15 mouse cellular contexts compared by ENCODE assay signal in the genomic region with DNA sequence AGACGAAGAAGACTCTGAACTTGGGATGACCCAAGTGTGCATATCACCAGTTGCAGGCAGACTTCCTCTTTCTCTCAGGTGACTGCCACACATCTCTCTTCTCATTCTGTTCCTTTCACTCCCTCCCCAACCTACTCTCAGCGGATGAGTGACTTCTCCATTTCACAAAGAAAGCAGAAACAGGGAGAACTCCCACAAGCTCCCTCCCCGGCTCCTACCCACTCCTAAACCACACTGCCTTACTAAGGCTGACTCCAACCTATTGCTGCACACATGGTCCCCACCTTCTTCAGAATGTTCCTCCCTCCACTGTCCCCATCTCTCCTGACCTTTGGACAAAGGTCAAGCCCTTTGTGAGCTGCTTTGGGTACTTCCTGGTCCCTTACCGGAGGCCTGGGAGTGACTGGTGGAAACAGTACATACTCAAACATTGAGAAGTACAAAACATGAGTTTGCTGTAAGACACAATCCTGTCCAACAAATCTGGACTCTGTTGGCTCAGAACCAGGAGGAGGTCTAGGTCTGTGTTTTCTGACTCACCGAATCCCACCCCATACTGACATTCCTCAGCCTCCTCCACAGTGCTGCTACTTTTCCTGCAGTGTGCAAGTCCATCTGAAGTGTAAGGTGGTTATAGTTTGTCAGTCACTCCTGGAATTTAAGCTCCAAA.
DNase-seq lines count a peak whose midpoint lies in the region; ATAC-seq lines count a peak whose summit lies in the region.
"Had no signal": no experiment of that assay in that cellular context is flagged by ENCODE, and none has a peak within 500 bp of the region (broad histone marks: within the 10 kb centered on the region; RNA-seq: fewer than 3 reads in every experiment).

No protein-coding gene starts in this region.

- H3K4me1 ChIP-seq in heart, embryonic 13.5 days: peaks cover 71% of the 10 kb centered on the region
- H3K4me1 ChIP-seq in heart, embryonic 10.5 days: peaks cover 16% of the 10 kb centered on the region
- H3K4me1 ChIP-seq in forebrain, embryonic 10.5 days: peaks cover 25% of the 10 kb centered on the region

- no peak for DNase-seq in heart, embryonic 10.5 days (ENCODE audit: low spot score)
- DNase-seq in 3T3-L1 (ENCODE audit: low read depth, low spot score) (peak; percentile 29), NIH3T3 (ENCODE audit: low read depth) (peak; percentile 70)
- peak; percentile 11 to 20 for DNase-seq in monocyte, adult 2 months (ENCODE audit: low read depth in 1 of 2, low spot score in 2 of 2)
- no peak for DNase-seq in left cerebral cortex, adult 18-20 months (ENCODE audit: low spot score in 2 of 2)
- no peak for DNase-seq in thymus, adult 18-20 months
- DNase-seq in forebrain, embryonic 10.5 days (ENCODE audit: extremely low spot score, low spot score): no peak
- DNase-seq: adrenal gland, adult 8-10 months; cerebellum, adult 9-11 months; kidney, postnatal 14 days had no signal

- peaks cover 42% of the 10 kb centered on the region for H3K36me3 ChIP-seq in heart, embryonic 13.5 days
- H3K36me3 ChIP-seq in heart, embryonic 10.5 days: peaks cover 15% of the 10 kb centered on the region; the same call in 1 of the 2 replicates
- peaks cover 51% of the 10 kb centered on the region for H3K36me3 ChIP-seq in forebrain, embryonic 10.5 days (replicated peaks)

- H3K9me3 ChIP-seq in heart, embryonic 13.5 days: no peaks in the 10 kb centered on the region
- H3K9me3 ChIP-seq in heart, embryonic 10.5 days: no peaks in the 10 kb centered on the region
- H3K9me3 ChIP-seq in forebrain, embryonic 10.5 days: no peaks in the 10 kb centered on the region
- H3K9me3 ChIP-seq: embryonic facial prominence, embryonic 13.5 days; forebrain, embryonic 13.5 days; limb, embryonic 12.5 days had no signal

- no peak overlapping the region for H3K4me3 ChIP-seq in heart, embryonic 13.5 days
- no peak overlapping the region for H3K4me3 ChIP-seq in heart, embryonic 10.5 days
- no peak overlapping the region for H3K4me3 ChIP-seq in forebrain, embryonic 10.5 days
- H3K4me3 ChIP-seq: embryonic facial prominence, embryonic 13.5 days; forebrain, embryonic 13.5 days; limb, embryonic 12.5 days had no signal

- H3K27me3 ChIP-seq in heart, embryonic 13.5 days (replicated peaks): no peaks in the 10 kb centered on the region
- no peaks in the 10 kb centered on the region for H3K27me3 ChIP-seq in heart, embryonic 10.5 days (ENCODE audit: insufficient read depth, poor library complexity, severe bottlenecking)
- no peaks in the 10 kb centered on the region for H3K27me3 ChIP-seq in forebrain, embryonic 10.5 days (ENCODE audit: poor library complexity, severe bottlenecking)
- H3K27me3 ChIP-seq: embryonic facial prominence, embryonic 13.5 days; forebrain, embryonic 13.5 days; limb, embryonic 12.5 days had no signal

- WGBS in heart, embryonic 13.5 days: 66% methylated on average over 5 of the region's 5 CpGs
- WGBS in heart, embryonic 10.5 days: 73% methylated on average over 5 of the region's 5 CpGs
- 90% methylated on average over 5 of the region's 5 CpGs for WGBS in forebrain, embryonic 10.5 days

- H3K9ac ChIP-seq in heart, embryonic 13.5 days: no peak overlapping the region
- H3K9ac ChIP-seq: embryonic facial prominence, embryonic 13.5 days; forebrain, embryonic 13.5 days; limb, embryonic 12.5 days had no signal

- H3K27ac ChIP-seq in heart, embryonic 13.5 days (replicated peaks): peak overlapping the region; percentile 10; the same call in 1 of the 2 replicates
- no peak overlapping the region for H3K27ac ChIP-seq in heart, embryonic 10.5 days
- H3K27ac ChIP-seq in forebrain, embryonic 10.5 days: no peak overlapping the region
- H3K27ac ChIP-seq: embryonic facial prominence, embryonic 13.5 days; forebrain, embryonic 13.5 days; limb, embryonic 12.5 days had no signal

- no peak overlapping the region for H3K4me2 ChIP-seq in heart, embryonic 13.5 days
- H3K4me2 ChIP-seq: embryonic facial prominence, embryonic 13.5 days; forebrain, embryonic 13.5 days; limb, embryonic 12.5 days had no signal

- ATAC-seq in heart, embryonic 13.5 days (ENCODE audit: extremely low read depth, insufficient number of reproducible peaks, low FRiP score, low TSS enrichment): no peak
- ATAC-seq: forebrain, embryonic 13.5 days; inflammation-experienced regulatory T-cells, adult 6 months had no signal

Comparison
In these comparisons a context has a peak if more than half of its experiments do, and no peak if none do; other contexts are left out.
1. DNase-seq: peak in 3T3-L1 (single experiment), NIH3T3 (single experiment) and monocyte, adult 2 months (2 of 2); none in heart, embryonic 10.5 days (single experiment), left cerebral cortex, adult 18-20 months (0 of 2), thymus, adult 18-20 months (0 of 2) and forebrain, embryonic 10.5 days (single experiment).